Mouse (Mus musculus) cerebellum, postnatal 10 days (tissue): ENCODE measurements at regions not wholly inside any gene's neighbourhood (a gene's known extent, or its start where the extent isn't known, plus 50 kb on each side); places are given as distances from the start of the nearest gene placed in this dataset.

Experiments used
- DNase-seq, 2 experiments: peaks; one replicate each; pipeline ENCODE4 v3.0.0; 2021; ENCODE audit warnings: mixed read lengths in 2 of 2

DNA sequence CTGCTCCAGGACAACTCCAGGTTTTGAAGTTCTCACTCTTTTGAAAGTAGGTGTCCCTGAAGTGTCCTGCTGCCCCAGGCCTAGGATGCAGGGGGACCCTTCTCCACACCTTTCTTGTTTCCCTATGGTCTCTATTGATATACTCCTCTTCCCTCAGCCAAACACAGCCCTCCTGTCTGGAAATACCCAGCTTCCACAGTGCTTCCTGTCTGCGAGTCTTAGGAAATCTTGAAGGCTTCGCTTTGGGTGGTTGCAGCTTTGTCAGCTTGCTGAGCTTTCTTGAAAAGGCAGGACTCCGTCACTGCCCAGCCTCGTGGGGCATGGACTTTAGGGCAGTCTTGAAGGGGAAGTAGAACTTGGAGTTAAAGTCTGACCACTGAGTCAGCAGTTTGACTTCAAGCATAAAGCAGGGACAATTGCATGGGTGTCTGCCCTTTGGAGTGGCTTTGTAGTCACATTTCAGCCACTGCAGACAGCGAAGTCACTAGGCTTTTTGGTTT is 51.1 kb upstream of the Lrrc52 start:
- no peak for DNase-seq

DNA sequence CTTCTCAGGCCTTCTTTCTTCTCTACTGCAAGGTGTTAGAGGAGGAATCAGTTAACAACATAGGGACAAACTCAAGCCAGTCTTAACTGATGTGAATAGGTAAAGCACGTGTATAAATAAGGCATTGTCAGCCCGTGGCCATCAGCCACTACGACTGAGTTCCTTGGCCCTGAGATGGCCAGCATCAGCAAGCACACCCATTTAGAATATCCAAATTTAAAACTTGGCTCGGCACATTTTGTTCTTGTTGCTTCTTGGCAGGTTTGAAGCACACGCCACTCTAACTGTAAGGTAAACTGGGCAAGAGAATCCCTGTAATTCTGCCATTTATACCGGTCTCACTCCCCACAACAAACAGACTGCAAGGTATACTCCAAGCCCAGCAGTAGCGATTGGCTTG is 57.3 kb upstream of the Lrrc52 start:
- no peak for DNase-seq

DNA sequence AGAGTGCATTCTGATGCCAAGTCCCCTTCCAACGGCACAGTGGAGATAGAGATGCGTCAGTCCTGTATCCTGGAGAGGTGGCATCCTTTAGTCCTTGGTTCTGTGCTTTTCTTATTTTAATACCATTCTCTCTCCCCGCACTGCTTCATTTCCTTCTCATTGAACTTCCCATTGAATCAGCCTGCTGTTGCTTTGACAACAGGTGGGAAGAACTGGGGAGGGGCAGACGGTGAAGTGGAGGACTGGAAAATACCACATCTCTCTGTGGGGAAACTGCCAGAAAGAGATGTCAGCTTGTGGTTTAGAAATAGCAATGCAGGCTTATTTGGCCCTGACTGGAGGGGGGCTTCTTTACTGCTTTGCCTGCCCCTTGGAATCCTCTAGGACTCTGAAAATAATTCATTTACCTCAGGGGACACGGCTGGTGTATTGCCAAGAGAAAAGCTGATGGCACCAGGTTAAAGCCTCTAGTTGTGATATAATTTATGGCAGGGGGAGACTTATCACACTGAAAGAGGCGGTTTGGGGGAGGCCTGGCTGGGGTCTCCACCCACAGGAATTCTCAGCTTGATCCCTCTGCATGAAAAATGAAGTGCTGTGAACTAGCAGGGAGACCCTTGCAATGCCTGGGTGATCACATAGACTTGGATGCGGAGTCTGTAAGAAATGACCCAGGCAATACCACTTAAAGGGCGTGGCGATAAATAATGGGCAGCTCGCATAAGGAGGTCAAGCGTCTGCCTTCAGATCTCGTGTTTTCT is 65.4 kb upstream of the Rxrg start:
- DNase-seq, result peak in 1 of 2 experiments; percentile 4

DNA sequence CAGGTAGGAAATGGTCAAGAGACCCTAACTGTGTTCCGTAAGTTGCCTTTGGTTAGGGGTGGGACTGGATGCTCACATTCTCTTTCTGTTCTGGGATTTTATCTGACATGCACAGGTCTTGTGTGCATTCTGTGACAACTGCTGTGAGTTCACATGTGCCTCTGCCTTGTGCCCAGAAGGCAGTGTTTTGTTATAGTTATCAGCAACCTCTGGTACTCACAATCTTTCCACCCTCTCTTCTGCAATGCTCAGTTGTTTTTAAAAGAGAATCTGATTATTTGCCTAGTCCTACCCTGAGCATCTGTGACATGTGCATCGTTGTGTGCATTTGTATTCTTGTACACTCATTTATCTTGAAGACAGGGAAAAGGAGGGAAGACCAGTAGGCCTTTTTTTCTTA is 52.2 kb upstream of the Rxrg start:
- no peak for DNase-seq

DNA sequence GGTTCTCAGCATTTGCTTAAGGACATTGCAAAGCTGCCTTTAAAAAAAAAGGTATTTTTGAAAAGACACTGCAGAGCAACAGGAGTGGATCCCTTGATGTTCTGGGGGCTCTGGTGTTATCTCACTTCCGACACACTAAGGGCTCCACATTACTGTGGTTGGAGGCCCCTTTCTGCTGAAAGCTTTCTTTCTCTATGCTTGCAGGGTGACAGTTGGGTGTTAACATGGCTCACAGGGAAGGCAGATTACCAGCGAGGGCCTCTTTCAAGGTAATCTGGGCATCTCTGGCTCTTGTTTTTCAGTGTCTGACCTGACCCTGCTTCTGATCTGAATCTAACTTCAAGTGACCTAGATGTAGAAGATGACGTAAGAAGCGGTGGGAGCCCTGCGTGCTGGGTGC is 50.9 kb upstream of the Rxrg start:
- DNase-seq, result no peak
